Mouse (Mus musculus) erythroblast, embryonic 14.5 days (primary cell): ENCODE results near the gene Glb1l2. TPM values are rescaled to one million over a fixed set of nuclear protein-coding genes. Genes with fewer than 3 reads are reported as not detected.

ENCODE experiments used
- H3K27me3 ChIP-seq: 2 replicates; pipeline ENCODE4 v1.6.1; 2012; ENCODE audit warnings: inconsistent platforms; ENCODE audit not compliant: control insufficient read depth
- H3K36me3 ChIP-seq: 2 replicates; pipeline ENCODE4 v1.6.1; 2012; ENCODE audit warnings: mild to moderate bottlenecking, inconsistent platforms; ENCODE audit not compliant: control insufficient read depth
- H3K4me1 ChIP-seq: 2 replicates; pipeline ENCODE4 v1.6.1; 2012; ENCODE audit warnings: inconsistent platforms; ENCODE audit not compliant: control insufficient read depth
- H3K4me3 ChIP-seq: replicated peaks from 2 replicates; pipeline ENCODE3; 2012; ENCODE audit warnings: moderate library complexity, mild to moderate bottlenecking, inconsistent platforms
- H3K9me3 ChIP-seq: 2 replicates; pipeline ENCODE4 v1.6.1; 2012; ENCODE audit warnings: low read length, inconsistent platforms, mixed read lengths; ENCODE audit not compliant: control insufficient read depth
- GATA1 ChIP-seq: IDR thresholded peaks from 2 replicates; pipeline ENCODE4 v1.6.1; 2012; ENCODE audit warnings: low read length, inconsistent platforms, mixed read lengths
- TAL1 ChIP-seq: IDR thresholded peaks from 3 replicates; pipeline ENCODE4 v1.6.1; 2012; ENCODE audit warnings: low read length, inconsistent platforms, mixed read lengths
- polyA plus RNA-seq: library from polyadenylated mRNA; stranded (reverse); fragments of >175 nt; gene quantifications from 2 replicates; pipeline ENCODE4 v1.2.3, GENCODE M21; 2012

The Glb1l2 gene
- polyA plus RNA-seq, 1 experiment = not detected

- TF ChIP-seq TAL1 (no peak), GATA1 (no peak)
- Histone ChIP-seq H3K4me1 (no peaks in the 10 kb centered on the region), H3K36me3 (no peaks in the 10 kb centered on the region), H3K4me3 (no peak overlapping the region), H3K9me3 (no peaks in the 10 kb centered on the region), H3K27me3 (no peaks in the 10 kb centered on the region)
These were observed 22.8 kb downstream of the Glb1l2 start for GRCm38 (mm10) chr9:26783414-26783975.

GRCm38 (mm10) chr9:26778421-26778820 is 27.8 kb downstream of the Glb1l2 start:
- Histone ChIP-seq H3K4me1 (no peaks in the 10 kb centered on the region), H3K9me3 (no peaks in the 10 kb centered on the region), H3K36me3 (no peaks in the 10 kb centered on the region), H3K4me3 (no peak overlapping the region), H3K27me3 (no peaks in the 10 kb centered on the region)
- no peak for TF ChIP-seq TAL1
- no peak for TF ChIP-seq GATA1

- Histone ChIP-seq H3K4me1 (no peaks in the 10 kb centered on the region), H3K4me3 (no peak overlapping the region), H3K27me3 (no peaks in the 10 kb centered on the region), H3K36me3 (no peaks in the 10 kb centered on the region), H3K9me3 (no peaks in the 10 kb centered on the region)
- TF ChIP-seq GATA1 = no peak
- TF ChIP-seq TAL1 = no peak
These were observed 30.0 kb downstream of the Glb1l2 start for GRCm38 (mm10) chr9:26776122-26776902.

GRCm38 (mm10) chr9:26775700-26776099 is 30.6 kb downstream of the Glb1l2 start:
- Histone ChIP-seq H3K27me3 (no peaks in the 10 kb centered on the region), H3K4me1 (no peaks in the 10 kb centered on the region), H3K4me3 (no peak overlapping the region), H3K9me3 (no peaks in the 10 kb centered on the region), H3K36me3 (no peaks in the 10 kb centered on the region)
- TF ChIP-seq TAL1 (no peak), GATA1 (no peak)

- H3K4me1 ChIP-seq = no peaks in the 10 kb centered on the region
- H3K9me3 ChIP-seq = no peaks in the 10 kb centered on the region
- H3K27me3 ChIP-seq = no peaks in the 10 kb centered on the region
- H3K36me3 ChIP-seq = no peaks in the 10 kb centered on the region
- TF ChIP-seq GATA1 = no peak
- no peak overlapping the region for H3K4me3 ChIP-seq
These were observed 38.1 kb downstream of the Glb1l2 start for GRCm38 (mm10) chr9:26768181-26768580.

- TF ChIP-seq GATA1 = no peak
- TF ChIP-seq TAL1 = no peak
- Histone ChIP-seq H3K4me3 (no peak overlapping the region), H3K27me3 (no peaks in the 10 kb centered on the region), H3K4me1 (no peaks in the 10 kb centered on the region), H3K36me3 (no peaks in the 10 kb centered on the region), H3K9me3 (peaks cover 4% of the 10 kb centered on the region; the same call in 1 of the 2 replicates)
These were observed 43.8 kb downstream of the Glb1l2 start for GRCm38 (mm10) chr9:26762477-26762876.

- Histone ChIP-seq H3K4me3 (no peak overlapping the region), H3K36me3 (no peaks in the 10 kb centered on the region), H3K4me1 (no peaks in the 10 kb centered on the region), H3K9me3 (peaks cover 14% of the 10 kb centered on the region), H3K27me3 (no peaks in the 10 kb centered on the region)
- TF ChIP-seq GATA1 = no peak
- TF ChIP-seq TAL1 = no peak
These were observed 45.7 kb downstream of the Glb1l2 start for GRCm38 (mm10) chr9:26760576-26760975.

- no peak overlapping the region for H3K4me3 ChIP-seq
- no peaks in the 10 kb centered on the region for H3K4me1 ChIP-seq
- no peaks in the 10 kb centered on the region for H3K27me3 ChIP-seq
- H3K9me3 ChIP-seq = peaks cover 17% of the 10 kb centered on the region
- no peaks in the 10 kb centered on the region for H3K36me3 ChIP-seq
- TF ChIP-seq GATA1 (no peak), TAL1 (no peak)
These were observed 46.2 kb downstream of the Glb1l2 start for GRCm38 (mm10) chr9:26760081-26760480.

GRCm38 (mm10) chr9:26748893-26749292 is 57.4 kb downstream of the Glb1l2 start:
- Histone ChIP-seq H3K27me3 (no peaks in the 10 kb centered on the region), H3K36me3 (no peaks in the 10 kb centered on the region), H3K4me1 (no peaks in the 10 kb centered on the region), H3K9me3 (peaks cover 12% of the 10 kb centered on the region), H3K4me3 (no peak overlapping the region)
- no peak for TF ChIP-seq GATA1
- no peak for TF ChIP-seq TAL1

- Histone ChIP-seq H3K4me1 (no peaks in the 10 kb centered on the region), H3K4me3 (no peak overlapping the region), H3K27me3 (no peaks in the 10 kb centered on the region), H3K9me3 (peaks cover 14% of the 10 kb centered on the region), H3K36me3 (no peaks in the 10 kb centered on the region)
- no peak for TF ChIP-seq TAL1
- no peak for TF ChIP-seq GATA1
These were observed 59.1 kb downstream of the Glb1l2 start for GRCm38 (mm10) chr9:26747121-26747520.
